Mouse (Mus musculus) G1E (cell line): ENCODE results near the gene Aknad1.

Experiments
- CTCF ChIP-seq: IDR thresholded peaks from 2 replicates; pipeline ENCODE4 v1.5.1; 2012; ENCODE audit warnings: low read depth, low read length, inconsistent platforms, mixed read lengths
- GATA1 ChIP-seq: IDR thresholded peaks from 2 replicates; pipeline ENCODE4 v1.6.1; 2012; ENCODE audit warnings: borderline replicate concordance, low read length, inconsistent platforms, mixed read lengths
- GATA2 ChIP-seq: IDR thresholded peaks from 2 replicates; pipeline ENCODE4 v1.6.1; 2012; ENCODE audit warnings: low read depth, low read length, inconsistent platforms, borderline replicate concordance
- POLR2AphosphoS5 ChIP-seq: IDR thresholded peaks from 2 replicates; pipeline ENCODE4 v1.6.1; 2012; ENCODE audit warnings: low read depth, low read length, inconsistent platforms; ENCODE audit not compliant: insufficient replicate concordance
- TAL1 ChIP-seq: conservative IDR thresholded peaks from 2 replicates; pipeline ENCODE4 v1.6.1; 2012; ENCODE audit warnings: low read depth, low read length, inconsistent platforms, mixed read lengths

DNA sequence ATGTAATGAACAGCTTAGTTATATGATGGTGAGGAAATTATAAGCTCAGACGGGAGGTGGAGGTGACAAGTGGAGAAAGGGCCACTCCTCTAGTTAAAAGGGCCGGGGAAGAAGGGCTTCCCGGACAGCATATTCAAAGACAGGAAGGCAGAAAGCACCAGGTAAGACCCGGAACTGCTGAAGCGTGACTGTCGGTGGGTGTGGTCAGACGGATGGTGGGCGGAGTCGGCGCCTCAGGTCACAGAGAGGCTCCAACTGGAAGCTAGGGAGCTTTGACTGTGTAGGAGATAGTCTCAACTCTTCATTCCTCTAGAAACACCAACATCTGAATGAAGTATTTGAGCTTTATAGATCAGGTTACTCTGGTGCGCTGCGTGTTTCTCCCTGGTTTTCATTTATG lies 9.1 kb upstream of the Aknad1 start:
- TF ChIP-seq CTCF = no peak
- TF ChIP-seq TAL1 = no peak
- TF ChIP-seq GATA1 = no peak
- TF ChIP-seq POLR2AphosphoS5 = no peak
- no peak for TF ChIP-seq GATA2
